Mouse (Mus musculus): ENCODE measurements around the gene Gnaz.

Gnaz gene

GRCm38 (mm10) chr10:75061341-75062188, 94.6 kb downstream of the Gnaz start:
- DNase-seq (ENCODE audit: inconsistent ontology term) = peak; percentile 41

- DNase-seq (ENCODE audit: inconsistent ontology term) = peak; percentile 31
Observed at GRCm38 (mm10) chr10:75062189-75062561, 95.2 kb downstream of the Gnaz start.

GRCm38 (mm10) chr10:75062621-75063020, 95.6 kb downstream of the Gnaz start:
- DNase-seq (ENCODE audit: inconsistent ontology term) = no peak

- peak; percentile 30 for DNase-seq (ENCODE audit: inconsistent ontology term)
Observed at GRCm38 (mm10) chr10:75063301-75063965, 96.5 kb downstream of the Gnaz start.

GRCm38 (mm10) chr10:75065691-75066090, 98.7 kb downstream of the Gnaz start:
- DNase-seq (ENCODE audit: inconsistent ontology term) = no peak
